Mouse (Mus musculus) embryonic facial prominence, embryonic 13.5 days (tissue): ENCODE data around the gene Kcne3. TPM values are rescaled to one million over a fixed set of nuclear protein-coding genes. Genes with fewer than 3 reads are reported as not detected.

ENCODE experiments used
- ATAC-seq: fragments of 200-750 bp; cut with Nextera tagmentation; 2 replicates; pipeline ENCODE4 v1.8.0; 2017; ENCODE audit warnings: low read depth; ENCODE audit not compliant: insufficient number of reproducible peaks, insufficient read depth, low FRiP score, low TSS enrichment
- H3K27ac ChIP-seq: fragments of 300-500 bp; sonication (generic); 2 replicates; pipeline ENCODE4 v1.5.1; 2015; ENCODE audit warnings: moderate library complexity, mild to moderate bottlenecking, inconsistent platforms
- H3K27me3 ChIP-seq: fragments of 300-500 bp; sonication (generic); 2 replicates; pipeline ENCODE4 v1.6.1; 2015; ENCODE audit warnings: mild to moderate bottlenecking, inconsistent platforms
- H3K36me3 ChIP-seq: fragments of 300-500 bp; sonication (generic); 2 replicates; pipeline ENCODE4 v1.6.1; 2015; ENCODE audit warnings: mild to moderate bottlenecking, inconsistent platforms
- H3K4me1 ChIP-seq: fragments of 300-500 bp; sonication (generic); 2 replicates; pipeline ENCODE4 v1.6.1; 2015; ENCODE audit warnings: inconsistent platforms
- H3K4me2 ChIP-seq: fragments of 300-500 bp; sonication (generic); 2 replicates; pipeline ENCODE4 v1.6.1; 2015; ENCODE audit warnings: moderate library complexity, mild to moderate bottlenecking, inconsistent platforms
- H3K4me3 ChIP-seq: fragments of 300-500 bp; sonication (generic); 2 replicates; pipeline ENCODE4 v1.5.1; 2015; ENCODE audit warnings: mild to moderate bottlenecking, inconsistent platforms
- H3K9ac ChIP-seq: fragments of 300-500 bp; sonication (generic); 2 replicates; pipeline ENCODE4 v1.6.1; 2015; ENCODE audit warnings: mild to moderate bottlenecking, inconsistent platforms
- H3K9me3 ChIP-seq: fragments of 300-500 bp; sonication (generic); 2 replicates; pipeline ENCODE4 v1.6.1; 2016; ENCODE audit warnings: inconsistent platforms
- WGBS: fragments of 180-500 bp; shearing (Covaris S2); methylation state at CpG from one replicate; pipeline ENCODE4 v1.1.7; 2015; ENCODE audit warnings: mixed read lengths; 5-methylcytosine and 5-hydroxymethylcytosine counted together
- polyA plus RNA-seq: library from polyadenylated mRNA; unstranded; fragments of >200 nt; fragmentation: Nextera tagmentation; extraction: Ambion mirVana; gene quantifications from 2 replicates; pipeline ENCODE4 v1.2.1, GENCODE M21; 2015

Gene Kcne3
- polyA plus RNA-seq, 1 experiment from 2014 or later: 16.2 TPM

DNA sequence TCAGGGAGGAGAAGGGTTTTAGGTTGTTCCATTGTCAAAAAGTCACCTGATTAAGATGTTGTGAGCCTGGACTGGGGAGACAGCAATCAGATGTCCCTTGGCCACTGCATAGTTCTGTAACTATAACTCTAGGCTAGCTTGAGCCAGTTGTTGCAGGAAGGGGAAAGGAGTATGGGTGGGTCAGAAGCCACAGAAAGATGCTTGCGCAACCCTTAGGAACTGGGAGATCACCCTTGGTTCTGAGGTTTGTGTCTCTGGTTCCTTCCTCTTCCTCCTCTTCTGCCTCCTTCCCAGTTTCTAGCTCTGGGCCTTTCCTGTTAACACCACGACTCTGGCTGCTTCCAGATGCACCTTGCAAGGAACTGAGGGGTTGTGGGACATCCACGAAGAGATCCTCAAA lies 6.1 kb downstream of the Kcne3 start:
- H3K36me3 ChIP-seq: no peaks in the 10 kb centered on the region
- H3K4me3 ChIP-seq: no peak overlapping the region
- no peak for ATAC-seq
- H3K4me1 ChIP-seq: peaks cover 18% of the 10 kb centered on the region
- WGBS: 77% methylated on average over 3 of the region's 3 CpGs
- no peak overlapping the region for H3K27ac ChIP-seq
- H3K9me3 ChIP-seq: no peaks in the 10 kb centered on the region
- H3K9ac ChIP-seq: no peak overlapping the region
- no peak overlapping the region for H3K4me2 ChIP-seq
- peaks cover 36% of the 10 kb centered on the region for H3K27me3 ChIP-seq

- 25% methylated on average over 7 of the region's 7 CpGs for WGBS
- Histone ChIP-seq H3K4me3 (no peak overlapping the region), H3K36me3 (no peaks in the 10 kb centered on the region), H3K27me3 (no peaks in the 10 kb centered on the region), H3K4me2 (no peak overlapping the region), H3K9me3 (no peaks in the 10 kb centered on the region), H3K9ac (no peak overlapping the region), H3K27ac (no peak overlapping the region), H3K4me1 (0 out of 2 replicates have a peak, but pooled peaks cover 6% of the 10 kb centered on the region)
- ATAC-seq: no peak
Measured at GRCm38 (mm10) chr7:100187601-100188000, 11.3 kb downstream of the Kcne3 start.

GRCm38 (mm10) chr7:100190167-100190566 lies 13.9 kb downstream of the Kcne3 start:
- 16% methylated on average over 4 of the region's 4 CpGs for WGBS
- Histone ChIP-seq H3K36me3 (no peaks in the 10 kb centered on the region), H3K9me3 (no peaks in the 10 kb centered on the region), H3K27ac (no peak overlapping the region), H3K4me2 (no peak overlapping the region), H3K4me1 (0 out of 2 replicates have a peak, but pooled peaks cover 6% of the 10 kb centered on the region), H3K4me3 (no peak overlapping the region), H3K9ac (no peak overlapping the region), H3K27me3 (no peaks in the 10 kb centered on the region)
- ATAC-seq: no peak

DNA sequence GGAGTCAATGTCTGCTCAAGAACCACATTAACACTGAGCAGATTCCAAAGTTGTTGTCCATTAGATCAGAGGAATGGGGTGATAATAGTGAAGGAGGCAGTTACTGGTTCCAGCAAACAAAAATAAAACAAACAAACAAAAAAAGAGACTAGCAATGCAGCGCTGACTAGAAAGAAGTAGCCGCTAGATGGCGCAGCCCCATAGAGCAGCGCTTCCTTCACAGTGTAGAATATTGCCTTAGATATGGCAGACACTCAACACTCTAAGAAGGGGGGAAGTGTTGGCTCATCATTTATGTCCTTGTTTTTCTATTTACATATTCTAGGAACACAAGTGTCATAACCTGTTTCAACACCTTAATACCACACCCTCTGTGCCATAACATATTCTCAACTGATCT lies 14.5 kb downstream of the Kcne3 start:
- no peak overlapping the region for H3K4me2 ChIP-seq
- H3K27me3 ChIP-seq: no peaks in the 10 kb centered on the region
- 0 out of 2 replicates have a peak, but pooled peaks cover 6% of the 10 kb centered on the region for H3K4me1 ChIP-seq
- no peaks in the 10 kb centered on the region for H3K9me3 ChIP-seq
- no peak overlapping the region for H3K27ac ChIP-seq
- no peak overlapping the region for H3K4me3 ChIP-seq
- H3K9ac ChIP-seq: no peak overlapping the region
- no peaks in the 10 kb centered on the region for H3K36me3 ChIP-seq
- no peak; the same call in 1 of the 2 replicates for ATAC-seq
- 7% methylated on average over 4 of the region's 4 CpGs for WGBS

DNA sequence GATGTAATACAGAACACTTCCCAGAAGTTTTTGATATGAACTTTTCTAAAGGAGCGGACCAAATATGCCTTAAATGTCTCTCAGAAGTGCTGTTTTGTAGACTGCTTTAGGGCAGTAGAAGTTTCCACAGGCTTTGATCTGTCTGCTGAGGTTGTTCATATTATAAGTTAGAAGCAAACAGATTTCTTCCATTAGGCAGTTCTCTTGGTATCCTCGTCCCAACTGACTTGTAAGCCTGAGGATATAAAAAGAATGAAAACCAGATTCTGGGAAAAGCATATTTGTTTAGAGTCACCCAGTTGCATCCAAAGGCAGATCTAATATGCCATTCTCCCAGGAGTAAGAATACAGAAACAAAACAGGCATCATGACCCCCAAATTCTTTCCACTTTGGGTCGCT lies 24.9 kb downstream of the Kcne3 start:
- no peaks in the 10 kb centered on the region for H3K9me3 ChIP-seq
- no peak for ATAC-seq
- peak overlapping the region; percentile 62 for H3K27ac ChIP-seq
- H3K4me3 ChIP-seq: no peak overlapping the region
- H3K36me3 ChIP-seq: no peaks in the 10 kb centered on the region
- 32% methylated on average over 3 of the region's 3 CpGs for WGBS
- no peaks in the 10 kb centered on the region for H3K27me3 ChIP-seq
- no peak overlapping the region for H3K4me2 ChIP-seq
- peaks cover 44% of the 10 kb centered on the region for H3K4me1 ChIP-seq
- H3K9ac ChIP-seq: no peak overlapping the region

DNA sequence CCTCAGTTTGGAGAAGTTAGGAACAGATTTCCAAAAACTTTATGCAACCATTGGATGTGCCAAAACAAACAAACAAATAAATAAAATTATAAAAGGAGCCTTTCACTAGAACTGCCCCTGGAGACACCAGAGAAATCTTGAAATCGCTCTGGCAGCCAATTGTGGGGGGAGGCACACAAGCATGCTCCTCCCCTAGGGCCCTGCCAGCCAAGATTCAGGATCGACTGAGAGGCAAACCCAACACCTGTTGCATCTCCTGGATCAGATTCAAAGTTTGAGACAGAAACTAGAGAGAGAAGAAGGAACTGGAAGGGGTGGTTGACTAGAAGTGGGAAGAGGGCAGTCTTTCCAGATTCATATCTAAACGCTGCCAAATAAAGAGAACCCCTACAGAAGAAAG lies 27.3 kb downstream of the Kcne3 start:
- no peak overlapping the region for H3K27ac ChIP-seq
- H3K4me2 ChIP-seq: no peak overlapping the region
- H3K9ac ChIP-seq: no peak overlapping the region
- H3K4me3 ChIP-seq: no peak overlapping the region
- H3K36me3 ChIP-seq: no peaks in the 10 kb centered on the region
- ATAC-seq: no peak
- H3K4me1 ChIP-seq: peaks cover 44% of the 10 kb centered on the region
- no peaks in the 10 kb centered on the region for H3K27me3 ChIP-seq
- H3K9me3 ChIP-seq: no peaks in the 10 kb centered on the region
- WGBS: 41% methylated on average over 3 of the region's 3 CpGs

DNA sequence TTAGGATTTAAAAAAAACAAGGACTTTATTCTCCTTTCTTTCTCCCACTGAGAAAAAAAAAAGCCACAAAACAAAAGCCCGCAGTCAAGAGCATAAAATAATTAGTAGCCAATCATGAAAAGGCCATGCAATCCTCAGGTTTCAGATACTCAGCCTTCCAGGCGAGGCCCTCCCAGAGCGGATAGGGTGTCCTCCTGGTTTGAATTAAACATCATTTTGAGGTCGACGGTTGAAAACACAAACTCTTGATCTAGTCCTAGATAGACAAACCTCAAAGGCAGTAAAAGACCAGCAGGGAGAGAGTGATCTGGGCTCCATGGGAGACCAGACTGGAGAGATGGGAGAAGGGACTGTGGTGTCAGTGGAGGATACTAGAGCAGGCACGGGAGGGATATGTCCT lies 28.6 kb downstream of the Kcne3 start:
- no peaks in the 10 kb centered on the region for H3K9me3 ChIP-seq
- H3K4me2 ChIP-seq: no peak overlapping the region
- no peak overlapping the region for H3K4me3 ChIP-seq
- no peaks in the 10 kb centered on the region for H3K27me3 ChIP-seq
- H3K27ac ChIP-seq: peak overlapping the region; percentile 19; the same call in 1 of the 2 replicates
- peaks cover 44% of the 10 kb centered on the region for H3K4me1 ChIP-seq
- H3K36me3 ChIP-seq: no peaks in the 10 kb centered on the region
- H3K9ac ChIP-seq: no peak overlapping the region
- ATAC-seq: no peak; the same call in 1 of the 2 replicates
- WGBS: 19% methylated on average over 6 of the region's 6 CpGs

DNA sequence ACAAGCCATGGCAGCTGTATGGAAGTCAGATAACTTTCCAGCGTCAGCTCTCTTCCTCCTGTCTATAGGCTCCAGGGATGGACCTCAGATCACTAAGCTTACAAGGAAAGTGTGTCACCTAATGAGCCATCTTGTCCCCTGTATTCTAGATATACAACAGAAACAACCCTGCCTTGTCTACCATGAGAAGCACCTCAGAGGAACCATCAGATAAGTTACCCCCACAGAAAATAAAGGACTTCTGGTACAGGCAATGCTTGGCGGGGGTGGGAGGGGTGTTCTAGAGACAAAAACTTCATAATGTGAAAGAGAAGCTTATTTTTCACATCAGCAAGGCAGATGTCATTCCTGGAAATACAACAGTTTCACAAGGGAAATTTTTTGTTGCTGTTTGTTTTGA lies 29.8 kb downstream of the Kcne3 start:
- H3K27ac ChIP-seq: no peak overlapping the region
- no peaks in the 10 kb centered on the region for H3K9me3 ChIP-seq
- H3K9ac ChIP-seq: no peak overlapping the region
- ATAC-seq: no peak
- H3K4me3 ChIP-seq: no peak overlapping the region
- no peaks in the 10 kb centered on the region for H3K36me3 ChIP-seq
- H3K4me2 ChIP-seq: no peak overlapping the region
- peaks cover 40% of the 10 kb centered on the region for H3K4me1 ChIP-seq
- WGBS: 82% methylated on average over 2 of the region's 2 CpGs
- H3K27me3 ChIP-seq: no peaks in the 10 kb centered on the region

DNA sequence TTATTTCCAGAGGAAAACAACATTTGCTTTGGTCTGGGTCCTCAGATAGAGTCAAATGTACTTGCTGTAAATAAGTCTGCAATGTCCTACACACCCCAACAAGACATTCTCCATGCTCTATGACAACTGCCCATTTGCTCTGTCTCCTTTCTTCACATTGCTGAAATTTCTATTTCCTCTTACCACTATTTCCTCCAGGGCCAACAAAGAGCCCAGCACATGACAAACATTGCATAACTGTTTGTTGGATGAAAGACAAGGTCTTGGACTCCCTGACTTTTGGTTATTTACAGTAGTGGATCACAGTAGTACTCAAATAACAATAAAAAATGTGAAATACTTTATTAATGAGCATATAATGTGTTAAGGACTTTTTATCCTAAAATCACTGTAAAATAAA lies 31.6 kb downstream of the Kcne3 start:
- no peaks in the 10 kb centered on the region for H3K9me3 ChIP-seq
- no peak overlapping the region for H3K27ac ChIP-seq
- no peaks in the 10 kb centered on the region for H3K36me3 ChIP-seq
- H3K4me2 ChIP-seq: no peak overlapping the region
- ATAC-seq: no peak
- no peak overlapping the region for H3K4me3 ChIP-seq
- no peak overlapping the region for H3K9ac ChIP-seq
- no peaks in the 10 kb centered on the region for H3K27me3 ChIP-seq
- H3K4me1 ChIP-seq: peaks cover 23% of the 10 kb centered on the region

DNA sequence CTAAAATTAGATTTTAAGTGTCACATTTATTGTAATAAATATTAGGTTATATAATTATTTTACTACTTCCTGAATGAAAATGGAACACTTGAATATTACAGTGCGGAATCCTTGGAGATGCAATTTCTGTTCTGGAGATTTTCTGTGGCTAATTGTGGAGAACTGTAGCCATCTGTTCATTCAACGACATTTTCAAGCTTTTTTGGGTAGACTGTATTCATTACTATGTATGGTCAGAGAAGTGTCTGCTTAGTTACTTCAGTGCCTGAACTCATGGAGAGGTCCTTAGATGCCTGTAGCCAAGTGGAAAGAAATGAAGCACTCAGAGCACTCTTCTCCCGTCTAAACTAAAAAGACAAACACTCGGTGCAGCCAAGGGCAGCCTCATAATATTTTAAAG lies 38.0 kb downstream of the Kcne3 start:
- no peak overlapping the region for H3K27ac ChIP-seq
- no peak overlapping the region for H3K4me3 ChIP-seq
- no peak overlapping the region for H3K9ac ChIP-seq
- H3K4me2 ChIP-seq: no peak overlapping the region
- peaks cover 4% of the 10 kb centered on the region; the same call in 1 of the 2 replicates for H3K4me1 ChIP-seq
- no peaks in the 10 kb centered on the region for H3K36me3 ChIP-seq
- no peaks in the 10 kb centered on the region for H3K27me3 ChIP-seq
- 76% methylated on average over 4 of the region's 4 CpGs for WGBS
- ATAC-seq: no peak
- no peaks in the 10 kb centered on the region for H3K9me3 ChIP-seq

DNA sequence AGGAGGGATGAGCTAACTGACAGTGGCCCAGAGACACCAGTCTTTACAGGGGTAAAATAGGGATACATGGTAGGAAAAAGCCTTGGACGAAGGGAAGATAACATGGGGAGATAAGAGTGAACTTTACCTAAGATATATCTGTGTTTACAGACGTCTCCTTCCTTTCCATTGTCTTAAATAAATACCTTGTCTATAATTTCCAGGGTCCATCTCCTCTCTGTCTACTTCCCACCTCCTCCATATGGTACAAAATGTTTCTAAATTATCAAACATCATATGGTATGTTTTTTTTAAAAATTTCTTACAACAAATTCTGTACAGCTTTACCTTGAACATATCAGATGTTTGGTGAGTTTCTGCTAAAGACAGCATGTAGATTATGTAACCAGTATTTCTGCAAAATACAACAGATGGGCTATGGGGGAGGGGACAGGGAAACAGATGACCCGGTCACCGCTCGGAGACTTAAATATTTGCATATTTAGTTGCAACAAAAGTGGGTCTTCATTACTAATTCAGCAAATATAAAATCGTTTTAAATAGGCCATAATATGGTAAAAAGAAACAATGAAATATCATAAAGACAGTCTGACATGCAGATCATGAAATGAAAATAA lies 38.9 kb downstream of the Kcne3 start:
- no peak overlapping the region for H3K27ac ChIP-seq
- no peak for ATAC-seq
- H3K4me2 ChIP-seq: no peak overlapping the region
- no peaks in the 10 kb centered on the region for H3K9me3 ChIP-seq
- H3K36me3 ChIP-seq: no peaks in the 10 kb centered on the region
- peaks cover 4% of the 10 kb centered on the region; the same call in 1 of the 2 replicates for H3K4me1 ChIP-seq
- no peak overlapping the region for H3K9ac ChIP-seq
- H3K27me3 ChIP-seq: no peaks in the 10 kb centered on the region
- WGBS: 72% methylated on average over 6 of the region's 6 CpGs
- H3K4me3 ChIP-seq: no peak overlapping the region

DNA sequence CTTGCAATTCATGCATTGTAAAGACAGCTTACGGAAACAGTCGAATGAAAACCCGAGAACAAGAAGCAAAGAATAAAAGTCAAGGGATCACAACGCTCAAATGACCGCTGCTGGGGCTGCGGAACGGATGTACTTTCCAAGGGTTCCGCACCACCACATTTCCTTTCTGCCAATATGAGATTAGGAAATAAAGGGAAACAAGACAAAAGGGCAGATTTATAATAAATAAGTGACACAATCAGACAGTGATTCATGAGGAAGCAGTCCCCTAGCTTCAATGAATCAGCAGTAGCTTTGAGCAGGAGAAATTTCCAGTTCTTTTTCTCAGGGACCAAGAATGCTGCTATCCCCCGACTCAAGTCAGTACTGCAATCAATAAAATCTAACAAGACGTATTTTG lies 39.7 kb downstream of the Kcne3 start:
- no peaks in the 10 kb centered on the region for H3K36me3 ChIP-seq
- peaks cover 4% of the 10 kb centered on the region; the same call in 1 of the 2 replicates for H3K4me1 ChIP-seq
- H3K4me2 ChIP-seq: no peak overlapping the region
- ATAC-seq: no peak
- H3K27me3 ChIP-seq: no peaks in the 10 kb centered on the region
- H3K27ac ChIP-seq: no peak overlapping the region
- H3K4me3 ChIP-seq: no peak overlapping the region
- no peak overlapping the region for H3K9ac ChIP-seq
- WGBS: 68% methylated on average over 10 of the region's 10 CpGs
- no peaks in the 10 kb centered on the region for H3K9me3 ChIP-seq
